9 mouse cellular contexts compared by ENCODE assay signal in the genomic region with DNA sequence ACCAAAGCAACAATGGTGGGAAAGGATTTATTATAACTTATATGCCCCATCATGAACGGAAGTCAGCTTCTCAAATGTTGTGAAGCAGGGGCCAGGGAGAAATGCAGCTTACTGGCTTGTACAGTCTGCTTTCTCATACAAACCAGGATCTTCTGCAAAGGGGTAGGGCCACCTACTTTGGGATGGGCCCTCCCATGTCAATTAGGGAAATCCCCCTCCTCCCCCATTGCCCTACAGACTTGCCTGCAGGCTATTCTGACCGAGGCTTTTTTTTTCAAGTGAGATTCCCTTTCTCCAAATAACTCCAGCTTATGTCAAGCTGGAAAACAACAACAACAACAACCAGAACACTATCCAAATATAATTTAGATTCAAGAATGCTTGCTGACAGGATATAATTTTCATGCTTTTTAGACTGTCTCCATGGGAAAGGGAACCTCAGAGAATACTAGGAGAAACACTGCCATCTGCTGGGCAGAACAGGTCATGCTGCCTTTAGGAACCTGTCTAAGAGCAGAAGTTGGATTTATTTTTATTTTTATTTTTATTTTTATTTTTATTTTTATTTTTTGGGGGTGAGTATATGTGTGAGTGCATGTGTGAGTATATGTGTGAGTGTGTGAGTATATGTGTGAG. TPM values are rescaled to one million over a fixed set of nuclear protein-coding genes. Genes with fewer than 3 reads are reported as not detected.
DNase-seq lines count a peak whose midpoint lies in the region; ATAC-seq lines count a peak whose summit lies in the region.
"Had no signal": no experiment of that assay in that cellular context is flagged by ENCODE, and none has a peak within 500 bp of the region (broad histone marks: within the 10 kb centered on the region; RNA-seq: fewer than 3 reads in every experiment).

No protein-coding gene starts in this region.

- intact Hi-C loops in gastrocnemius, postnatal 14 days (cut with DNase I; ENCODE audit: low total_unique reads): loop anchor here (5.0 kb wide), 2 partner anchors 46 to 96 kb away; a partner anchor contains a TSS

- DNase-seq in frontal cortex, adult 2 months (ENCODE audit: extremely low spot score in 1 of 2, low spot score in 1 of 2): peak; percentile 48 to 93
- peak; percentile 96 for DNase-seq in NIH3T3 (ENCODE audit: low read depth)
- DNase-seq in cerebellum, postnatal 4 days (ENCODE audit: low spot score in 2 of 2): peak; percentile 58 to 70
- peak; percentile 64 for DNase-seq in gastrocnemius, postnatal 14 days
- peak; percentile 81 to 83 for DNase-seq in layer of hippocampus, postnatal 10 days (ENCODE audit: low spot score in 2 of 2)
- DNase-seq in lung, postnatal 25 days (ENCODE audit: low spot score): peak; percentile 80
- DNase-seq in skeletal muscle tissue, adult 2 months (ENCODE audit: low read depth, low spot score): peak; percentile 66

- no peak; the same call in 1 of the 2 replicates for ATAC-seq in frontal cortex, adult (ENCODE audit: low TSS enrichment)

RNA-seq across cellular contexts. Expression of a gene that starts 5.9 kb away (rescaled TPM):
- 37.6 and 39.4 TPM in 2 replicates for polyA plus RNA-seq in frontal cortex, adult 2 months (2012; rRNA removed)
- total RNA-seq in gastrocnemius, postnatal 14 days (2021): 1 to 10 TPM in 1 of 2 experiments, under 1 TPM in 1; 0.88 to 1.1 TPM
- total RNA-seq in layer of hippocampus, postnatal 10 days (2021): 10 to 100 TPM; 12.2 to 17.1 TPM

RNA-seq across cellular contexts. Expression of a gene that starts 8.3 kb away (rescaled TPM):
- 19.1 and 20.1 TPM in 2 replicates for polyA plus RNA-seq in frontal cortex, adult 2 months (2012; rRNA removed)
- 10 to 100 TPM; 55.2 to 57.9 TPM for total RNA-seq in gastrocnemius, postnatal 14 days (2021)
- total RNA-seq in layer of hippocampus, postnatal 10 days (2021): 10 to 100 TPM; 11.3 to 16.1 TPM

RNA-seq across cellular contexts. Expression of a gene that starts 23.2 kb away (rescaled TPM):
- polyA plus RNA-seq in frontal cortex, adult 2 months (2012; rRNA removed): 9.8 and 10.4 TPM in 2 replicates
- 10 to 100 TPM; 39.3 to 40.6 TPM for total RNA-seq in gastrocnemius, postnatal 14 days (2021)
- 10 to 100 TPM; 11.5 to 12.8 TPM for total RNA-seq in layer of hippocampus, postnatal 10 days (2021)

RNA-seq across cellular contexts. Expression of a gene that starts 37.3 kb away (rescaled TPM):
- not detected in 2 replicates for polyA plus RNA-seq in frontal cortex, adult 2 months (2012; rRNA removed)
- not detected for total RNA-seq in gastrocnemius, postnatal 14 days (2021)
- total RNA-seq in layer of hippocampus, postnatal 10 days (2021): not detected
- polyA plus RNA-seq: lung, embryonic 15.5 days had no signal

RNA-seq across cellular contexts. Expression of a gene that starts 43.5 kb away (rescaled TPM):
- 5.1 and 5.3 TPM in 2 replicates for polyA plus RNA-seq in frontal cortex, adult 2 months (2012; rRNA removed)
- total RNA-seq in gastrocnemius, postnatal 14 days (2021): 1 to 10 TPM; 3.9 to 5.1 TPM
- total RNA-seq in layer of hippocampus, postnatal 10 days (2021): 10 to 100 TPM in 1 of 2 experiments, 1 to 10 TPM in 1; 7.8 to 10.1 TPM

Comparison
In these comparisons a context has a peak if more than half of its experiments do, and no peak if none do; other contexts are left out.
1. RNA of a gene that starts 5.9 kb away (total RNA-seq): 12.2 to 17.1 TPM in layer of hippocampus, postnatal 10 days; 0.88 to 1.1 TPM in gastrocnemius, postnatal 14 days; every median in the first group is over 4 times any median in the second.
2. Peak in every context shown above with its lines, with median percentiles within 50 percentile points of each other: DNase-seq.